Mouse (Mus musculus) megakaryocyte progenitor cell, adult 5-6 weeks (primary cell): Measurements from ENCODE around the gene Trim69. TPM values are rescaled to one million over a fixed set of nuclear protein-coding genes. Genes with fewer than 3 reads are reported as not detected.

ENCODE experiments used
- ATAC-seq: replicated peaks from 2 replicates; pipeline ENCODE4 v1.8.0; 2016; ENCODE audit warnings: mild to moderate bottlenecking, moderate TSS enrichment, inconsistent platforms; ENCODE audit not compliant: poor library complexity
- total RNA-seq, 2 experiments: library from RNA; stranded (forward) in 1 of 2; stranded (reverse) in 1 of 2; fragments of 157-497, 149-512 nt in 1 of 2; fragments of 200-1000 nt in 1 of 2; gene quantifications; 2 replicates each; pipeline versions ENCODE4 v1.2.3 to v1.2.4; 2015 to 2017

The Trim69 gene
- total RNA-seq (2015) = 0.46 TPM in 1 of 2 replicates, not detected in the other
- not detected in 2 replicates for total RNA-seq (2017)

GRCm38 (mm10) chr2:122160680-122161079, at the start of gene Trim69:
Trim69 (plus strand) TSS chr2:122160700.
- ATAC-seq = peak; percentile 66

- no peak for ATAC-seq
These were observed 43.6 kb upstream of the Trim69 start for GRCm38 (mm10) chr2:122116888-122117287.

GRCm38 (mm10) chr2:122117961-122118958, 42.2 kb upstream of the Trim69 start, which contains the start of gene Spg11:
Spg11 (minus strand) TSS chr2:122118386.
- ATAC-seq = peak; percentile 98

- peak; percentile 77 for ATAC-seq
These were observed 34.6 kb upstream of the Trim69 start for GRCm38 (mm10) chr2:122125680-122126572.

- no peak for ATAC-seq
These were observed 33.6 kb upstream of the Trim69 start for GRCm38 (mm10) chr2:122126765-122127347.

- no peak for ATAC-seq
These were observed 32.9 kb upstream of the Trim69 start for GRCm38 (mm10) chr2:122127635-122128034.

GRCm38 (mm10) chr2:122132078-122132477, 28.4 kb upstream of the Trim69 start:
- ATAC-seq = peak; percentile 54; the same call in 1 of the 2 replicates

GRCm38 (mm10) chr2:122132618-122133017, 27.9 kb upstream of the Trim69 start:
- ATAC-seq = 0 out of 2 replicates have a peak, but pooled peaks have one; percentile 17

GRCm38 (mm10) chr2:122137839-122138465, 22.5 kb upstream of the Trim69 start:
- peak; percentile 97 for ATAC-seq

GRCm38 (mm10) chr2:122140815-122141214, 19.7 kb upstream of the Trim69 start:
- ATAC-seq = no peak

- peak; percentile 44 for ATAC-seq
These were observed 19.1 kb upstream of the Trim69 start for GRCm38 (mm10) chr2:122141332-122141967.

- no peak for ATAC-seq
These were observed 17.4 kb upstream of the Trim69 start for GRCm38 (mm10) chr2:122143111-122143510.

- no peak for ATAC-seq
These were observed 14.7 kb upstream of the Trim69 start for GRCm38 (mm10) chr2:122145756-122146155.

- ATAC-seq = peak; percentile 42
These were observed 13.8 kb upstream of the Trim69 start for GRCm38 (mm10) chr2:122146687-122147086.

GRCm38 (mm10) chr2:122147508-122148241, 12.8 kb upstream of the Trim69 start, which contains the start of gene B2m:
B2m (plus strand) TSS chr2:122147686.
- peak; percentile 79 for ATAC-seq

- ATAC-seq = peak; percentile 27
These were observed 12.1 kb upstream of the Trim69 start for GRCm38 (mm10) chr2:122148242-122148917.

GRCm38 (mm10) chr2:122149316-122149715, 11.2 kb upstream of the Trim69 start:
- ATAC-seq = no peak

- no peak for ATAC-seq
These were observed 10.8 kb upstream of the Trim69 start for GRCm38 (mm10) chr2:122149716-122150115.
